Mouse (Mus musculus): ENCODE data around the gene Tsx. TPM values are rescaled to one million over a fixed set of nuclear protein-coding genes. Genes with fewer than 3 reads are reported as not detected.

Tsx gene
- polyA plus RNA-seq, 1 experiment: 0.73 TPM

- TF ChIP-seq CTCF (IDR thresholded peaks at IDR 0.05; ENCODE audit: extremely low read depth, insufficient read depth, low read length) (no peak), POLR2A (IDR thresholded peaks at IDR 0.05; ENCODE audit: extremely low read depth, insufficient read depth, low read length) (no peak)
- Histone ChIP-seq H3K4me1 (ENCODE audit: control insufficient read depth, insufficient read depth, low read length) (no peaks in the 10 kb centered on the region), H3K4me3 (ENCODE audit: insufficient read depth, low read length) (no peak overlapping the region), H3K27ac (ENCODE audit: insufficient read depth, low read length) (no peak overlapping the region)
These were observed 45.8 kb downstream of the Tsx start for GRCm38 (mm10) chrX:103460056-103460455.

- H3K27ac ChIP-seq (ENCODE audit: insufficient read depth, low read length): no peak overlapping the region
- no peaks in the 10 kb centered on the region for H3K4me1 ChIP-seq (ENCODE audit: control insufficient read depth, insufficient read depth, low read length)
- TF ChIP-seq POLR2A (IDR thresholded peaks at IDR 0.05; ENCODE audit: extremely low read depth, insufficient read depth, low read length) (no peak), CTCF (IDR thresholded peaks at IDR 0.05; ENCODE audit: extremely low read depth, insufficient read depth, low read length) (no peak)
These were observed 54.7 kb downstream of the Tsx start for GRCm38 (mm10) chrX:103468998-103469397.

GRCm38 (mm10) chrX:103472346-103472745, 58.1 kb downstream of the Tsx start:
- Histone ChIP-seq H3K4me1 (ENCODE audit: control insufficient read depth, insufficient read depth, low read length) (no peaks in the 10 kb centered on the region), H3K27ac (ENCODE audit: insufficient read depth, low read length) (no peak overlapping the region), H3K4me3 (ENCODE audit: insufficient read depth, low read length) (no peak overlapping the region)
- TF ChIP-seq POLR2A (IDR thresholded peaks at IDR 0.05; ENCODE audit: extremely low read depth, insufficient read depth, low read length): no peak
- no peak for TF ChIP-seq CTCF (IDR thresholded peaks at IDR 0.05; ENCODE audit: extremely low read depth, insufficient read depth, low read length)

More at GRCm38 (mm10) chrX:103468998-103469397, 54.7 kb downstream of the Tsx start:
- H3K4me3 ChIP-seq (ENCODE audit: insufficient read depth, low read length): no peak overlapping the region

Other genes with a start within 250 kb of the Tsx start
- gene Nap1l2, start 227.8 kb upstream of the Tsx start, polyA plus RNA-seq (2012; rRNA removed): 72.2 and 76.2 TPM in 2 replicates
- not detected in 2 replicates for gene Cdx4, start 93.1 kb upstream of the Tsx start, polyA plus RNA-seq (2012; rRNA removed)
- 11.7 and 12.0 TPM in 2 replicates for gene Chic1, start 58.0 kb upstream of the Tsx start, polyA plus RNA-seq (2012; rRNA removed)
- gene Gm26992, start 7.5 kb downstream of the Tsx start, polyA plus RNA-seq (2012; rRNA removed): 0.59 TPM in 1 of 2 replicates, not detected in the other
- 0.19 and 0.21 TPM in 2 replicates for gene Zcchc13, start 216.1 kb downstream of the Tsx start, polyA plus RNA-seq (2012; rRNA removed)

All from cortical plate, adult 2 months (tissue).